Mouse (Mus musculus) lung, embryonic 14.5 days (tissue): ENCODE results near the gene Gm49405. TPM values are rescaled to one million over a fixed set of nuclear protein-coding genes. Genes with fewer than 3 reads are reported as not detected.
"Not testable (repeated sequence)": the region's sequence is repeated elsewhere in the genome, so short reads cannot be mapped to it uniquely, and the experiment has no call there.

ENCODE experiments used
- ATAC-seq: fragments of 200-750 bp; cut with Nextera tagmentation; 2 replicates; pipeline ENCODE4 v1.8.0; 2017; ENCODE audit warnings: mild to moderate bottlenecking, moderate TSS enrichment, moderate library complexity; ENCODE audit not compliant: insufficient read depth
- DNase-seq: peaks from one replicate; pipeline ENCODE4 v3.0.0-alpha.2; 2015
- H3K27ac ChIP-seq: fragments of 300-500 bp; sonication (generic); 2 replicates; pipeline ENCODE4 v1.5.1; 2014; ENCODE audit warnings: low read depth, mild to moderate bottlenecking, moderate library complexity
- H3K27me3 ChIP-seq: fragments of 300-500 bp; sonication (generic); 2 replicates; pipeline ENCODE4 v1.6.1; 2014; ENCODE audit warnings: low read length, control low read depth; ENCODE audit not compliant: insufficient read depth
- H3K36me3 ChIP-seq: fragments of 300-500 bp; sonication (generic); 2 replicates; pipeline ENCODE4 v1.6.1; 2014; ENCODE audit warnings: control low read depth; ENCODE audit not compliant: insufficient read depth
- H3K4me1 ChIP-seq: fragments of 300-500 bp; sonication (generic); 2 replicates; pipeline ENCODE4 v1.6.1; 2014; ENCODE audit warnings: antibody characterized with exemption, control low read depth; ENCODE audit not compliant: insufficient read depth
- H3K4me2 ChIP-seq: fragments of 300-500 bp; sonication (generic); 2 replicates; pipeline ENCODE4 v1.6.1; 2014; ENCODE audit warnings: mild to moderate bottlenecking
- H3K4me3 ChIP-seq: fragments of 300-500 bp; sonication (generic); 2 replicates; pipeline ENCODE4 v1.5.1; 2014; ENCODE audit warnings: low read depth, low read length
- H3K9ac ChIP-seq: fragments of 300-500 bp; sonication (generic); 2 replicates; pipeline ENCODE4 v1.6.1; 2014
- H3K9me3 ChIP-seq: fragments of 300-500 bp; sonication (generic); 2 replicates; pipeline ENCODE4 v1.6.1; 2016; ENCODE audit warnings: low read depth, low read length, control low read depth
- CTCF ChIP-seq: IDR thresholded peaks from 2 replicates; pipeline ENCODE4 v1.5.1; 2016; ENCODE audit warnings: antibody characterized with exemption, low read depth
- WGBS: fragments of 180-500 bp; shearing (Covaris S2); extraction: QIAGEN DNeasy Blood & Tissue Kit; methylation state at CpG from one replicate; pipeline ENCODE4 v1.1.7; 2014; 5-methylcytosine and 5-hydroxymethylcytosine counted together
- polyA plus RNA-seq: library from polyadenylated mRNA; unstranded; fragments of >200 nt; fragmentation: Nextera tagmentation; extraction: Ambion mirVana; gene quantifications from 2 replicates; pipeline ENCODE4 v1.2.1, GENCODE M21; 2014

Gm49405 gene
- polyA plus RNA-seq, 1 experiment from 2014 or later: 2.3 TPM

GRCm38 (mm10) chr19:4037788-4038232, 37.4 kb downstream of the Gm49405 start, which contains the start of gene Gstp1:
Gstp1 (minus strand) TSS chr19:4037985.
- H3K27ac ChIP-seq: peak within 1 kb of the TSS; percentile 33; the same call in 1 of the 2 replicates
- peak within 1 kb of the TSS; percentile 50 for H3K4me3 ChIP-seq
- peak; percentile 44; the same call in 1 of the 2 replicates for TF ChIP-seq CTCF
- no peaks in the 10 kb centered on the region for H3K9me3 ChIP-seq
- peaks cover 4% of the 10 kb centered on the region; the same call in 1 of the 2 replicates for H3K4me1 ChIP-seq
- under 1% methylated on average over 26 of the region's 26 CpGs for WGBS
- DNase-seq: peak; percentile 94
- 0 out of 2 replicates have a peak, but pooled peaks cover 6% of the 10 kb centered on the region for H3K36me3 ChIP-seq
- peak within 1 kb of the TSS; percentile 75 for H3K4me2 ChIP-seq
- peak; percentile 90 for ATAC-seq
- no peaks in the 10 kb centered on the region for H3K27me3 ChIP-seq
- H3K9ac ChIP-seq: peak within 1 kb of the TSS; percentile 79

- DNase-seq, H3K27me3 ChIP-seq, H3K4me2 ChIP-seq, H3K36me3 ChIP-seq, H3K9ac ChIP-seq, ATAC-seq, H3K27ac ChIP-seq, H3K9me3 ChIP-seq, H3K4me1 ChIP-seq, H3K4me3 ChIP-seq: not testable (repeated sequence)
- WGBS: 85% methylated on average over 5 of the region's 5 CpGs
Observed at GRCm38 (mm10) chr19:4040941-4041340, 40.5 kb downstream of the Gm49405 start.

GRCm38 (mm10) chr19:4041500-4041899, 41.1 kb downstream of the Gm49405 start:
- WGBS: 82% methylated on average over 3 of the region's 4 CpGs
- not testable (repeated sequence) for H3K27ac ChIP-seq, H3K4me2 ChIP-seq, H3K9ac ChIP-seq, H3K27me3 ChIP-seq, H3K4me3 ChIP-seq, DNase-seq, ATAC-seq, H3K9me3 ChIP-seq, H3K36me3 ChIP-seq
- peaks cover 11% of the 10 kb centered on the region; the same call in 1 of the 2 replicates for H3K4me1 ChIP-seq

GRCm38 (mm10) chr19:4042124-4042523, 41.7 kb downstream of the Gm49405 start:
- no peak overlapping the region for H3K27ac ChIP-seq
- no peak for TF ChIP-seq CTCF
- H3K9me3 ChIP-seq: no peaks in the 10 kb centered on the region
- H3K9ac ChIP-seq: no peak overlapping the region
- ATAC-seq: no peak
- H3K36me3 ChIP-seq: no peaks in the 10 kb centered on the region
- H3K4me1 ChIP-seq: peaks cover 11% of the 10 kb centered on the region; the same call in 1 of the 2 replicates
- H3K27me3 ChIP-seq: no peaks in the 10 kb centered on the region
- WGBS: 60% methylated on average over 14 of the region's 14 CpGs
- DNase-seq: peak; percentile 24
- H3K4me3 ChIP-seq: no peak overlapping the region
- H3K4me2 ChIP-seq: no peak overlapping the region

- not testable (repeated sequence) for H3K9ac ChIP-seq, H3K27ac ChIP-seq, DNase-seq, H3K4me3 ChIP-seq, H3K4me2 ChIP-seq, ATAC-seq, H3K36me3 ChIP-seq, H3K27me3 ChIP-seq, H3K9me3 ChIP-seq, H3K4me1 ChIP-seq
- WGBS: 88% methylated on average over 5 of the region's 5 CpGs
Observed at GRCm38 (mm10) chr19:4044109-4044508, 43.7 kb downstream of the Gm49405 start.

- H3K27ac ChIP-seq: peak within 1 kb of the TSS; percentile 54; the same call in 1 of the 2 replicates
- TF ChIP-seq CTCF: peak; percentile 57
- ATAC-seq: peak; percentile 82
- peaks cover 7% of the 10 kb centered on the region; the same call in 1 of the 2 replicates for H3K4me1 ChIP-seq
- H3K9me3 ChIP-seq: no peaks in the 10 kb centered on the region
- DNase-seq: peak; percentile 89
- no peaks in the 10 kb centered on the region for H3K36me3 ChIP-seq
- peak within 1 kb of the TSS; percentile 51 for H3K4me2 ChIP-seq
- no peaks in the 10 kb centered on the region for H3K27me3 ChIP-seq
- H3K4me3 ChIP-seq: peak within 1 kb of the TSS; percentile 4; the same call in 1 of the 2 replicates
- H3K9ac ChIP-seq: no peak within 1 kb of the TSS
- WGBS: 27% methylated on average over 16 of the region's 16 CpGs
Observed at GRCm38 (mm10) chr19:4045966-4046865, 45.8 kb downstream of the Gm49405 start, which contains the start of gene Gstp2. Gstp2 (minus strand) TSS chr19:4046023.

- H3K4me1 ChIP-seq: peaks cover 7% of the 10 kb centered on the region; the same call in 1 of the 2 replicates
- ATAC-seq (no peak), DNase-seq (no peak)
- no peak overlapping the region for H3K9ac ChIP-seq
- H3K27ac ChIP-seq: 0 out of 2 replicates have a peak overlapping the region, but pooled peaks have one; percentile 3
- H3K4me3 ChIP-seq: no peak overlapping the region
- WGBS: 71% methylated on average over 8 of the region's 8 CpGs
- no peaks in the 10 kb centered on the region for H3K27me3 ChIP-seq
- no peak for TF ChIP-seq CTCF
- H3K4me2 ChIP-seq: no peak overlapping the region
- H3K9me3 ChIP-seq: no peaks in the 10 kb centered on the region
- H3K36me3 ChIP-seq: no peaks in the 10 kb centered on the region
Observed at GRCm38 (mm10) chr19:4046866-4047254, 46.4 kb downstream of the Gm49405 start.
